Mouse (Mus musculus) adrenal gland, adult 2 months (tissue): Measurements from ENCODE around the gene Tmem254c. TPM values are rescaled to one million over a fixed set of nuclear protein-coding genes. Genes with fewer than 3 reads are reported as not detected.

Source experiments
- polyA plus RNA-seq: library from polyadenylated mRNA; depleted of rRNA; stranded (reverse); fragments of >200 nt; gene quantifications from 2 replicates; pipeline ENCODE4 v1.2.3, GENCODE M21; 2012; rRNA removed
- total RNA-seq, 2 experiments: library from RNA; stranded (reverse); gene quantifications; 2 replicates each; pipeline ENCODE4 v1.2.3; 2021

Gene Tmem254c
- total and polyA plus RNA-seq, 3 experiments = 1.5 to 13.8 (median 11.8) TPM

Other genes starting within 250 kb of the Tmem254c start
- 10 to 100 TPM; 59.3 to 75.7 TPM for gene Anxa11, start 225.2 kb downstream of the Tmem254c start, total RNA-seq
- gene Anxa11, start 225.2 kb downstream of the Tmem254c start, polyA plus RNA-seq = 96.9 and 103 TPM in 2 replicates
- gene Plac9a, start 164.3 kb downstream of the Tmem254c start, total RNA-seq = 1 to 10 TPM; 2.8 to 3.1 TPM
- gene Plac9a, start 164.3 kb downstream of the Tmem254c start, polyA plus RNA-seq = 0.44 and 0.74 TPM in 2 replicates
- 1 to 10 TPM; 1.5 to 2.5 TPM for gene Tmem254a, start 139.7 kb downstream of the Tmem254c start, total RNA-seq
- gene Tmem254a, start 139.7 kb downstream of the Tmem254c start, polyA plus RNA-seq = 13.0 and 22.3 TPM in 2 replicates
- not detected for gene Cphx1, start 129.1 kb downstream of the Tmem254c start, total RNA-seq
- not detected in 2 replicates for gene Cphx1, start 129.1 kb downstream of the Tmem254c start, polyA plus RNA-seq
- gene Duxbl1, start 88.8 kb downstream of the Tmem254c start, total RNA-seq = not detected
- gene Duxbl1, start 88.8 kb downstream of the Tmem254c start, polyA plus RNA-seq = 0.28 TPM in 1 of 2 replicates, not detected in the other
- gene Gm9780, start 24.6 kb downstream of the Tmem254c start, total RNA-seq = 10 to 100 TPM; 10.2 to 28.6 TPM
- 211 and 268 TPM in 2 replicates for gene Gm9780, start 24.6 kb downstream of the Tmem254c start, polyA plus RNA-seq
- gene Cphx2, start 14.2 kb upstream of the Tmem254c start, total RNA-seq = not detected
- gene Cphx2, start 14.2 kb upstream of the Tmem254c start, polyA plus RNA-seq = not detected in 2 replicates
- not detected for gene Cphx3, start 14.9 kb upstream of the Tmem254c start, total RNA-seq
- not detected in 2 replicates for gene Cphx3, start 14.9 kb upstream of the Tmem254c start, polyA plus RNA-seq
- gene Duxbl2, start 51.0 kb upstream of the Tmem254c start, total RNA-seq = not detected
- 0.09 TPM in 1 of 2 replicates, not detected in the other for gene Duxbl2, start 51.0 kb upstream of the Tmem254c start, polyA plus RNA-seq
- gene Plac9b, start 115.1 kb upstream of the Tmem254c start, total RNA-seq = 10 to 100 TPM; 28.8 to 76.6 TPM
- gene Plac9b, start 115.1 kb upstream of the Tmem254c start, polyA plus RNA-seq = 24.0 and 31.6 TPM in 2 replicates
- gene Tmem254b, start 139.7 kb upstream of the Tmem254c start, total RNA-seq = 10 to 100 TPM in 1 of 2 experiments, 1 to 10 TPM in 1; 8.5 to 22.8 TPM
- gene Tmem254b, start 139.7 kb upstream of the Tmem254c start, polyA plus RNA-seq = 14.3 and 22.1 TPM in 2 replicates
- gene Duxbl3, start 190.6 kb upstream of the Tmem254c start, total RNA-seq = under 1 TPM; 0.38 to 0.46 TPM
- gene Duxbl3, start 190.6 kb upstream of the Tmem254c start, polyA plus RNA-seq = not detected in 2 replicates